Mouse (Mus musculus) ES-Bruce4 (cell line): ENCODE results near the gene CN725425.

Source experiments
- CTCF ChIP-seq: IDR thresholded peaks from one replicate; pipeline ENCODE4 v1.8.1; 2011; ENCODE audit warnings: low read depth, low read length
- EP300 ChIP-seq: IDR thresholded peaks from 2 replicates; pipeline ENCODE4 v1.6.1; 2011; ENCODE audit warnings: low read depth, low read length; ENCODE audit not compliant: insufficient read depth
- POLR2A ChIP-seq: IDR thresholded peaks from one replicate; pipeline ENCODE4 v1.8.1; 2011; ENCODE audit warnings: low read length; ENCODE audit not compliant: insufficient read depth

DNA sequence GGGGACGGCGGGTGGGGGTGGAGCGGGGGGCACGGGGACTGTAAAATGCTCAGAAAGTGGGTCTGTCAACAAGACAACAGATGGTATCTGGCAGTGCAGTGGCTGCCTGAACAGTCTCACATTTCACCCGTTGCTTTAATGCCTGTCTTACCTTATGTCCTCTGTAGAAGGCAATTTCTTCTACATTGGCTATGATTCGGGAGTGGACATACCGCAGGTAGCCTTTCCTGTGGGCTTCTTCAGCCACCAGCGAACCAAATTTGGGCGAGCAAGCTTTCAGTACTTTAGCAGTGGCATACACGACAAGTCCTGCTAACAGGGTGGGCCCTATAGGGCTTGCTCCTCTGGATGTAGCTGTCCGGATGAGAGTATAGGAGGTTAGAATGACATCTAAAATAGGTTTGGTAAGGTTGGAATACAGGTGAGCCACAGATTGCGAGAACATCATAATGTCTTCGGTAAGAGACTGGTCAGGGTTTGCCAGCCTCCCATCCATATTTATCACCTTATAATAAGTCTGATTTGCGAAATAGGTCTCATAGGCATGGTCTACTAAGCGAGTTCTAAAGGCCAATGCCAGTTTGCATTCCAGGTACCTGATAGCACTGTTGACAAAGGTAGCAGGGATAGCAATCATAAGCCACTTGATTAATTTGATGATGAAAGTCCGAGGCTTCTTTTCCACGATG, 8.6 kb upstream of the CN725425 start:
- TF ChIP-seq CTCF: no peak
- no peak for TF ChIP-seq EP300
- no peak for TF ChIP-seq POLR2A
